ENCODE assay signal across 23 mouse cellular contexts in the genomic region with DNA sequence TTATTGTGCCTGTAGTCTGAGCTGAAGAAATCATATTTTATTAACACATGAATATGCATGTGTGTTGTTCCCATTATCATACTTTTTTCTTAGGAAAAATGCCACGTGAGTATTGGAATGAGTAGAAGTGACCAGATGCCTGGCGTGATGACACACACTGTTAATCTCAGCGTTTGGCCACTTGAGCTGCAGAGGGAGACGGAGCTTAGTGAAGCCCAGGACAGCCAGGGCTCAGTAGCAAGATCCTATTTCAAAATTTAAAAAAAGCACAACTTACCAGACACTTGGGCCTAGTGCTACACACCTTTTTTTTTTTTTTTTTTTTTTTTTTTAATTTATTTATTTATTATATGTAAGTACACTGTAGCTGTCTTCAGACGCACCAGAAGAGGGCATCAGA.
"Had no signal": no experiment of that assay in that cellular context is flagged by ENCODE, and none has a peak within 500 bp of the region (broad histone marks: within the 10 kb centered on the region; RNA-seq: fewer than 3 reads in every experiment).

No protein-coding gene starts in this region.

- H3K9ac ChIP-seq: heart, embryonic 13.5 days; heart, embryonic 15.5 days; hindbrain, embryonic 13.5 days; hindbrain, embryonic 15.5 days; limb, embryonic 12.5 days; liver, embryonic 13.5 days; liver, embryonic 15.5 days; liver, postnatal 0 days had no signal

- H3K27me3 ChIP-seq: heart, embryonic 13.5 days; heart, embryonic 15.5 days; hindbrain, embryonic 13.5 days; hindbrain, embryonic 15.5 days; limb, embryonic 12.5 days; liver, embryonic 13.5 days; liver, embryonic 15.5 days had no signal

- H3K4me3 ChIP-seq: heart, embryonic 10.5 days; heart, embryonic 13.5 days; heart, embryonic 15.5 days; hindbrain, embryonic 13.5 days; hindbrain, embryonic 15.5 days; layer of hippocampus, adult 2 months; left cerebral cortex, adult 2 months; limb, embryonic 10.5 days; limb, embryonic 12.5 days; liver, embryonic 13.5 days; liver, embryonic 15.5 days had no signal

- H3K27ac ChIP-seq: heart, embryonic 10.5 days; heart, embryonic 13.5 days; heart, embryonic 15.5 days; hindbrain, embryonic 13.5 days; hindbrain, embryonic 15.5 days; hindbrain, postnatal 0 days; layer of hippocampus, adult 2 months; left cerebral cortex, adult 2 months; limb, embryonic 10.5 days; limb, embryonic 12.5 days; liver, embryonic 13.5 days; liver, embryonic 15.5 days had no signal

- DNase-seq: gastrocnemius, postnatal 10 days; heart, adult 18-20 months; heart, postnatal 14 days; heart, postnatal 36 days; kidney, adult 18-20 months; kidney, adult 8-10 months; kidney, postnatal 10 days; kidney, postnatal 25 days; kidney, postnatal 4 days; liver; liver, embryonic 13.5 days; liver, postnatal 0 days had no signal

- H3K4me1 ChIP-seq: heart, embryonic 10.5 days; heart, embryonic 13.5 days; hindbrain, embryonic 13.5 days; hindbrain, embryonic 15.5 days; limb, embryonic 12.5 days; liver, embryonic 13.5 days; liver, embryonic 15.5 days had no signal

- H3K9me3 ChIP-seq: heart, embryonic 10.5 days; heart, embryonic 13.5 days; heart, embryonic 15.5 days; hindbrain, embryonic 13.5 days; hindbrain, embryonic 15.5 days; limb, embryonic 10.5 days; limb, embryonic 12.5 days; liver, embryonic 13.5 days; liver, embryonic 15.5 days had no signal
